In genomic region chr10:84483553-84483952, GRCm38 (mm10) we compare ENCODE assay signal across 24 mouse cellular contexts. TPM values are rescaled to one million over a fixed set of nuclear protein-coding genes. Genes with fewer than 3 reads are reported as not detected.
A peak's percentile ranks its signal among the peaks of the same experiment; 100 is the strongest.
DNase-seq lines count a peak whose midpoint lies in the region; ATAC-seq and TF ChIP-seq lines count a peak whose summit lies in the region.
"Had no signal": no experiment of that assay in that cellular context is flagged by ENCODE, and none has a peak within 500 bp of the region (broad histone marks: within the 10 kb centered on the region; RNA-seq: fewer than 3 reads in every experiment).

No protein-coding gene starts in this region.

- no peaks in the 10 kb centered on the region for H3K27me3 ChIP-seq in kidney, postnatal 0 days (ENCODE audit: insufficient read depth, low read length)
- H3K27me3 ChIP-seq in intestine, embryonic 15.5 days (replicated peaks) = no peaks in the 10 kb centered on the region
- no peaks in the 10 kb centered on the region for H3K27me3 ChIP-seq in stomach, postnatal 0 days (ENCODE audit: control insufficient read depth, insufficient read depth, low read length)
- H3K27me3 ChIP-seq: CH12.LX; heart, embryonic 13.5 days; hindbrain, embryonic 15.5 days had no signal

- no peak overlapping the region for H3K4me2 ChIP-seq in kidney, postnatal 0 days (ENCODE audit: low read length)
- no peak overlapping the region for H3K4me2 ChIP-seq in intestine, embryonic 15.5 days (replicated peaks)
- no peak overlapping the region for H3K4me2 ChIP-seq in stomach, postnatal 0 days (replicated peaks; ENCODE audit: low read depth)
- H3K4me2 ChIP-seq: heart, embryonic 13.5 days; hindbrain, embryonic 15.5 days; midbrain, embryonic 11.5 days had no signal

- H3K27ac ChIP-seq in kidney, postnatal 0 days = peak overlapping the region; percentile 6; the same call in 1 of the 2 replicates
- H3K27ac ChIP-seq in intestine, embryonic 15.5 days = no peak overlapping the region
- H3K27ac ChIP-seq in stomach, postnatal 0 days (replicated peaks) = no peak overlapping the region; the same call in none of the 2 replicates
- H3K27ac ChIP-seq: heart, adult 2 months; heart, embryonic 13.5 days; hindbrain, embryonic 15.5 days had no signal

- no peaks in the 10 kb centered on the region for H3K36me3 ChIP-seq in kidney, postnatal 0 days (ENCODE audit: insufficient read depth, low read length)
- H3K36me3 ChIP-seq in intestine, embryonic 15.5 days = no peaks in the 10 kb centered on the region
- H3K36me3 ChIP-seq in stomach, postnatal 0 days (ENCODE audit: control insufficient read depth, insufficient read depth, low read length) = no peaks in the 10 kb centered on the region
- H3K36me3 ChIP-seq: heart, embryonic 13.5 days; hindbrain, embryonic 15.5 days had no signal

- no peak overlapping the region for H3K4me3 ChIP-seq in kidney, postnatal 0 days (replicated peaks; ENCODE audit: low read depth, low read length)
- no peak overlapping the region for H3K4me3 ChIP-seq in intestine, embryonic 15.5 days (replicated peaks)
- H3K4me3 ChIP-seq in stomach, postnatal 0 days (ENCODE audit: low read depth, low read length) = no peak overlapping the region
- H3K4me3 ChIP-seq: heart, adult 2 months; heart, embryonic 13.5 days; hindbrain, embryonic 15.5 days had no signal

- H3K4me1 ChIP-seq in kidney, postnatal 0 days (replicated peaks; ENCODE audit: insufficient read depth, low read length) = peaks cover 24% of the 10 kb centered on the region
- H3K4me1 ChIP-seq in intestine, embryonic 15.5 days (replicated peaks) = no peaks in the 10 kb centered on the region
- no peaks in the 10 kb centered on the region for H3K4me1 ChIP-seq in stomach, postnatal 0 days (replicated peaks; ENCODE audit: control insufficient read depth, insufficient read depth)

- no peak overlapping the region for H3K9ac ChIP-seq in kidney, postnatal 0 days (ENCODE audit: low read depth, low read length)
- H3K9ac ChIP-seq in intestine, embryonic 15.5 days = no peak overlapping the region
- H3K9ac ChIP-seq in stomach, postnatal 0 days (ENCODE audit: low read length) = no peak overlapping the region
- H3K9ac ChIP-seq: forebrain, postnatal 0 days; heart, embryonic 13.5 days; hindbrain, embryonic 15.5 days had no signal

- DNase-seq in kidney, postnatal 0 days (ENCODE audit: low spot score) = no peak
- DNase-seq in kidney, postnatal 14 days = no peak
- DNase-seq in urinary bladder, postnatal 14 days (ENCODE audit: low spot score) = peak; percentile 60
- no peak for DNase-seq in urinary bladder, postnatal 4 days (ENCODE audit: low spot score in 2 of 2)
- DNase-seq in stomach, postnatal 0 days (ENCODE audit: low spot score) = peak; percentile 49
- DNase-seq in layer of hippocampus, postnatal 14 days (ENCODE audit: low spot score in 2 of 2) = no peak
- DNase-seq: adrenal gland, adult 8-10 months; B cell, adult 2 months; cerebellum, adult 8-10 months; cerebellum, postnatal 25 days; forebrain, postnatal 0 days; heart, adult 2 months; heart, postnatal 10 days; kidney, adult 8-10 months; right cerebral cortex, postnatal 25 days; spleen, adult 18-20 months; thymus, postnatal 4 days had no signal

- ATAC-seq in kidney, postnatal 0 days (replicated peaks; ENCODE audit: low FRiP score, low read depth) = no peak; the same call in 1 of the 2 replicates
- ATAC-seq in intestine, embryonic 15.5 days = peak; percentile 89
- ATAC-seq in stomach, postnatal 0 days (ENCODE audit: low FRiP score, low TSS enrichment) = peak; percentile 85
- ATAC-seq: forebrain, postnatal 0 days; inflammation-experienced regulatory T-cells, adult 6 months; midbrain, embryonic 16.5 days had no signal

- TF ChIP-seq CTCF in kidney, postnatal 0 days (IDR thresholded peaks at IDR 0.05; ENCODE audit: low read depth) = no peak
- TF ChIP-seq CTCF in stomach, postnatal 0 days (IDR thresholded peaks at IDR 0.05; ENCODE audit: low read depth) = no peak

- WGBS in kidney, postnatal 0 days = 77% methylated on average over 3 of the region's 3 CpGs
- WGBS in intestine, embryonic 15.5 days = 59% methylated on average over 3 of the region's 3 CpGs
- WGBS in stomach, postnatal 0 days = 49% methylated on average over 3 of the region's 3 CpGs

- no peak for TF ChIP-seq EP300 in stomach, postnatal 0 days (optimal IDR thresholded peaks at IDR 0.05)

- H3K9me3 ChIP-seq in kidney, postnatal 0 days (replicated peaks; ENCODE audit: low read length) = no peaks in the 10 kb centered on the region
- no peaks in the 10 kb centered on the region for H3K9me3 ChIP-seq in intestine, embryonic 15.5 days
- H3K9me3 ChIP-seq in stomach, postnatal 0 days (ENCODE audit: control insufficient read depth, low read length) = no peaks in the 10 kb centered on the region
- H3K9me3 ChIP-seq: heart, embryonic 13.5 days; hindbrain, embryonic 15.5 days had no signal

RNA-seq across cellular contexts. Expression of gene Nuak1, which starts 43.2 kb away (rescaled TPM):
- polyA plus RNA-seq in kidney, postnatal 0 days (2015; fragmentation: Nextera tagmentation; extraction: Ambion mirVana) = 2.3 and 2.4 TPM in 2 replicates
- 0.92 and 0.97 TPM in 2 replicates for polyA plus RNA-seq in intestine, embryonic 15.5 days (2015; fragmentation: Nextera tagmentation; extraction: Ambion mirVana)
- 0.35 and 0.40 TPM in 2 replicates for polyA plus RNA-seq in stomach, postnatal 0 days (2015; fragmentation: Nextera tagmentation; extraction: Ambion mirVana)
- 10 to 100 TPM; 47.6 to 50.2 TPM for total RNA-seq in layer of hippocampus, postnatal 14 days (2021)
- polyA plus RNA-seq: inflammation-experienced regulatory T-cells, adult 6 months had no signal

RNA-seq across cellular contexts. Expression of gene Ckap4, which starts 50.3 kb away (rescaled TPM):
- polyA plus RNA-seq in kidney, postnatal 0 days (2015; fragmentation: Nextera tagmentation; extraction: Ambion mirVana) = 75.6 and 77.9 TPM in 2 replicates
- polyA plus RNA-seq in intestine, embryonic 15.5 days (2015; fragmentation: Nextera tagmentation; extraction: Ambion mirVana) = 59.8 and 61.2 TPM in 2 replicates
- 55.7 and 59.2 TPM in 2 replicates for polyA plus RNA-seq in stomach, postnatal 0 days (2015; fragmentation: Nextera tagmentation; extraction: Ambion mirVana)
- 10 to 100 TPM; 25.3 to 26.8 TPM for total RNA-seq in layer of hippocampus, postnatal 14 days (2021)

Comparison
In these comparisons a context has a peak if more than half of its experiments do, and no peak if none do; other contexts are left out.
1. DNase-seq: peak in urinary bladder, postnatal 14 days (single experiment) and stomach, postnatal 0 days (single experiment); none in kidney, postnatal 0 days (single experiment), kidney, postnatal 14 days (single experiment), urinary bladder, postnatal 4 days (0 of 2) and layer of hippocampus, postnatal 14 days (0 of 2).